Mouse (Mus musculus) layer of hippocampus, adult 9-10 months (tissue): ENCODE data around the gene Xpnpep3.
"Not testable (repeated sequence)": the region's sequence is repeated elsewhere in the genome, so short reads cannot be mapped to it uniquely, and the experiment has no call there.

Experiments
- DNase-seq: peaks from one replicate; pipeline ENCODE4 v3.0.0; 2022; ENCODE audit warnings: low spot score

The Xpnpep3 gene

GRCm38 (mm10) chr15:81399297-81399637, 671 bp upstream of the Xpnpep3 start:
- DNase-seq = no peak

GRCm38 (mm10) chr15:81405008-81405407, 5.1 kb downstream of the Xpnpep3 start:
- DNase-seq = no peak

- DNase-seq = no peak
Observed at GRCm38 (mm10) chr15:81408199-81408598, 8.3 kb downstream of the Xpnpep3 start, which contains the start of gene Dnajb7. Gene Dnajb7 (minus strand): TSS chr15:81408299.

GRCm38 (mm10) chr15:81416763-81417310, 16.9 kb downstream of the Xpnpep3 start:
- not testable (repeated sequence) for DNase-seq

GRCm38 (mm10) chr15:81418065-81418464, 18.1 kb downstream of the Xpnpep3 start:
- no peak for DNase-seq

- DNase-seq = no peak
Observed at GRCm38 (mm10) chr15:81421454-81421853, 21.5 kb downstream of the Xpnpep3 start.

- no peak for DNase-seq
Observed at GRCm38 (mm10) chr15:81422156-81422681, 22.3 kb downstream of the Xpnpep3 start.

GRCm38 (mm10) chr15:81425311-81425710, 25.4 kb downstream of the Xpnpep3 start:
- no peak for DNase-seq

- no peak for DNase-seq
Observed at GRCm38 (mm10) chr15:81427947-81428346, 28.0 kb downstream of the Xpnpep3 start.

GRCm38 (mm10) chr15:81431195-81431594, 31.3 kb downstream of the Xpnpep3 start:
- DNase-seq = no peak

- no peak for DNase-seq
Observed at GRCm38 (mm10) chr15:81438345-81438744, 38.4 kb downstream of the Xpnpep3 start.

GRCm38 (mm10) chr15:81439236-81439635, 39.3 kb downstream of the Xpnpep3 start:
- DNase-seq = no peak

- peak; percentile 73 for DNase-seq
Observed at GRCm38 (mm10) chr15:81448463-81448862, 48.5 kb downstream of the Xpnpep3 start.

GRCm38 (mm10) chr15:81461523-81461922, 61.6 kb downstream of the Xpnpep3 start:
- DNase-seq = no peak

GRCm38 (mm10) chr15:81465016-81465660, 65.2 kb downstream of the Xpnpep3 start:
- no peak for DNase-seq

- DNase-seq = peak; percentile 97
Observed at GRCm38 (mm10) chr15:81465901-81466737, 66.2 kb downstream of the Xpnpep3 start, which contains the start of gene Rbx1. Gene Rbx1 (plus strand): TSS chr15:81466296.

- no peak for DNase-seq
Observed at GRCm38 (mm10) chr15:81466738-81467113, 66.8 kb downstream of the Xpnpep3 start.

- DNase-seq = no peak
Observed at GRCm38 (mm10) chr15:81470735-81471134, 70.8 kb downstream of the Xpnpep3 start.

- DNase-seq = no peak
Observed at GRCm38 (mm10) chr15:81472256-81472655, 72.3 kb downstream of the Xpnpep3 start.

- no peak for DNase-seq
Observed at GRCm38 (mm10) chr15:81475654-81476053, 75.7 kb downstream of the Xpnpep3 start.

- DNase-seq = no peak
Observed at GRCm38 (mm10) chr15:81476597-81476996, 76.7 kb downstream of the Xpnpep3 start.

- DNase-seq = no peak
Observed at GRCm38 (mm10) chr15:81479446-81480213, 79.7 kb downstream of the Xpnpep3 start.
